Mouse (Mus musculus): Measurements from ENCODE around the gene Poldip2. TPM values are rescaled to one million over a fixed set of nuclear protein-coding genes. Genes with fewer than 3 reads are reported as not detected.

The Poldip2 gene
- polyA plus RNA-seq, 1 experiment from 2014 or later: 169 TPM

- H3K9ac ChIP-seq (replicated peaks; ENCODE audit: low read depth, low read length): no peak overlapping the region
- H3K27ac ChIP-seq (ENCODE audit: low read depth, low read length): no peak overlapping the region
- H3K4me2 ChIP-seq (ENCODE audit: low read depth, low read length): no peak overlapping the region
- H3K36me3 ChIP-seq (ENCODE audit: control insufficient read depth, insufficient read depth, low read length): peaks cover 8% of the 10 kb centered on the region
- H3K9me3 ChIP-seq (ENCODE audit: control insufficient read depth, low read length): no peaks in the 10 kb centered on the region
- 92% methylated on average over 10 of the region's 10 CpGs for WGBS
- ATAC-seq (ENCODE audit: low read depth): no peak
- no peaks in the 10 kb centered on the region for H3K27me3 ChIP-seq (ENCODE audit: control insufficient read depth, insufficient read depth, low read length)
- H3K4me1 ChIP-seq (ENCODE audit: control insufficient read depth, insufficient read depth, low read length): peaks cover 2% of the 10 kb centered on the region; the same call in 1 of the 2 replicates
- H3K4me3 ChIP-seq (ENCODE audit: low read depth, low read length): no peak overlapping the region
These were observed 40.5 kb upstream of the Poldip2 start for GRCm38 (mm10) chr11:78471326-78472103.

DNA sequence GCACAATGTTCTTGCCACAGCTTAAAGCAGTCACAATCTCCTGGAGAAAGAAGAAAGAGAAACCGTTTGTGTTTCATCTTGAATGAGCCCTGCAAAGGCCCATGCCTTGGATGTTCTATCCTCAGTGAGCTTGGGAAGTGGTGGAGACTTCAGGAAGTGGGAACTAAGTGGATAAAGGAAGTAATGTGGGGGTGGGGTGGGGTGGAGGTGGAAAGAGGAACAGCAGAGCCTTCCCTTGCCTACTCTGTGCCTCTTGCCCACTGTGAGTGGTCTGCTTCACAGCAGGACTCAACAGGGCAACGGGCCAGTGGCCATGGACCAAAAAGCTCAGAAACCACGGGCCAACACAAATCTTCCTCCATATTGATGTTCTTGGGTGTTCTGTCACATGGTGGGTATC lies 36.7 kb upstream of the Poldip2 start:
- no peak for ATAC-seq (ENCODE audit: low read depth)
- Histone ChIP-seq H3K4me1 (ENCODE audit: control insufficient read depth, insufficient read depth, low read length) (no peaks in the 10 kb centered on the region), H3K36me3 (ENCODE audit: control insufficient read depth, insufficient read depth, low read length) (peaks cover 10% of the 10 kb centered on the region), H3K9ac (replicated peaks; ENCODE audit: low read depth, low read length) (no peak overlapping the region), H3K4me3 (ENCODE audit: low read depth, low read length) (no peak overlapping the region), H3K4me2 (ENCODE audit: low read depth, low read length) (no peak overlapping the region), H3K9me3 (ENCODE audit: control insufficient read depth, low read length) (no peaks in the 10 kb centered on the region), H3K27me3 (ENCODE audit: control insufficient read depth, insufficient read depth, low read length) (no peaks in the 10 kb centered on the region), H3K27ac (ENCODE audit: low read depth, low read length) (no peak overlapping the region)
- WGBS: 75% methylated on average over 3 of the region's 3 CpGs

DNA sequence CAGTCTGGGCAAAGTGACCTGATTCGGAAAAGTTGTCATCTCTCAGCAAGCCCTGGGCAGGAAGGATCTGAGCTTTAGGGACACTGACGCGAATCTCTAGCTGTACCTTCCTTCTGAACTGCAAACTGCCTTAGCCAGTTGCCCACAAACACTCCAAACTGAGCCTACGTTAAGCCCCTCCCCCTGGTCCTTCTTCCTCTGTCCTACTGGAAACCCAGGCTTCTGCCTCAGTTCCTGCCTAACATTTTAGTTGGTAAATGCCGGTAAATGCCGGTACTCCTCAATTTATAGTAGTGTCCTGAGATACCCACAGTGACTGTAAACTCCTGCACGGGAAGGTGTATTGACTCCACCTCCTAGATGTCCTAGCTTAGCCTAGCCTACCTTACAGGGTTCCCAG lies 28.4 kb upstream of the Poldip2 start:
- Histone ChIP-seq H3K4me3 (ENCODE audit: low read depth, low read length) (no peak overlapping the region), H3K4me1 (ENCODE audit: control insufficient read depth, insufficient read depth, low read length) (no peaks in the 10 kb centered on the region), H3K4me2 (ENCODE audit: low read depth, low read length) (no peak overlapping the region), H3K27ac (ENCODE audit: low read depth, low read length) (no peak overlapping the region), H3K9me3 (ENCODE audit: control insufficient read depth, low read length) (no peaks in the 10 kb centered on the region), H3K9ac (replicated peaks; ENCODE audit: low read depth, low read length) (no peak overlapping the region), H3K36me3 (ENCODE audit: control insufficient read depth, insufficient read depth, low read length) (peaks cover 37% of the 10 kb centered on the region), H3K27me3 (ENCODE audit: control insufficient read depth, insufficient read depth, low read length) (0 out of 2 replicates have a peak, but pooled peaks cover 2% of the 10 kb centered on the region)
- WGBS: 64% methylated on average over 7 of the region's 7 CpGs
- ATAC-seq (ENCODE audit: low read depth): no peak

GRCm38 (mm10) chr11:78488168-78488567 lies 23.8 kb upstream of the Poldip2 start:
- peaks cover 28% of the 10 kb centered on the region for H3K36me3 ChIP-seq (ENCODE audit: control insufficient read depth, insufficient read depth, low read length)
- peak; percentile 22; the same call in 1 of the 2 replicates for ATAC-seq (ENCODE audit: low read depth)
- no peak overlapping the region for H3K4me3 ChIP-seq (ENCODE audit: low read depth, low read length)

DNA sequence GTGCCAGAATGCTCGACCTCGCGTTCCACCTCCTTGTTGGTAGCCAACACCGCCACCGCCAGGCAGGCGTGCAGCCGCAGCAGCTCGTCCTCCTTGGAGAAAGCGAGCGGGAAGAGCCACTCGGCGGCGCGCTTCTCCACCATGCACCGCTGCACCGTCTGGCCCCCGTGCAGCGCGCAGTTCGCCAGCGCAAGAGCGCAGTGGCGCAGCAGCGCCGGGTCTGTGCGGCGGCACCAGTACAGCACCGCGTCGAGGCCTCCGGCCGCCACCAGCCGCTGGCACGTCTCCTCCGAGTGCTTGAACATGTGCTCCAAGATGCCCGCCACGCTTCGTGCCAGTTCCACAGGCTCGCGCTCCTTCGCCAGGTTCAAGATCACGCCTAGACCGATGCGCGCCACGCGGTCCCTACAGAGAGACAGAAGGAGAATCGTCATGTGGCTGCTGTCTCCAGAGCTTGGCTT lies 21.2 kb upstream of the Poldip2 start:
- Histone ChIP-seq H3K4me3 (ENCODE audit: low read depth, low read length) (peak overlapping the region; percentile 16), H3K27ac (ENCODE audit: low read depth, low read length) (no peak overlapping the region), H3K27me3 (ENCODE audit: control insufficient read depth, insufficient read depth, low read length) (peaks cover 7% of the 10 kb centered on the region; the same call in 1 of the 2 replicates), H3K36me3 (ENCODE audit: control insufficient read depth, insufficient read depth, low read length) (peaks cover 26% of the 10 kb centered on the region), H3K9ac (replicated peaks; ENCODE audit: low read depth, low read length) (peak overlapping the region; percentile 32; the same call in 1 of the 2 replicates), H3K9me3 (ENCODE audit: control insufficient read depth, low read length) (no peaks in the 10 kb centered on the region), H3K4me2 (ENCODE audit: low read depth, low read length) (peak overlapping the region; percentile 37), H3K4me1 (ENCODE audit: control insufficient read depth, insufficient read depth, low read length) (peaks cover 10% of the 10 kb centered on the region)
- 6% methylated on average over 48 of the region's 48 CpGs for WGBS
- peak; percentile 72; the same call in 1 of the 2 replicates for ATAC-seq (ENCODE audit: low read depth)

More at GRCm38 (mm10) chr11:78488168-78488567, 23.8 kb upstream of the Poldip2 start:
- 6% methylated on average over 8 of the region's 8 CpGs for WGBS
- Histone ChIP-seq H3K4me2 (ENCODE audit: low read depth, low read length) (no peak overlapping the region), H3K27ac (ENCODE audit: low read depth, low read length) (no peak overlapping the region), H3K27me3 (ENCODE audit: control insufficient read depth, insufficient read depth, low read length) (peaks cover 7% of the 10 kb centered on the region; the same call in 1 of the 2 replicates), H3K9me3 (ENCODE audit: control insufficient read depth, low read length) (no peaks in the 10 kb centered on the region), H3K4me1 (ENCODE audit: control insufficient read depth, insufficient read depth, low read length) (peaks cover 7% of the 10 kb centered on the region), H3K9ac (replicated peaks; ENCODE audit: low read depth, low read length) (no peak overlapping the region)

DNA sequence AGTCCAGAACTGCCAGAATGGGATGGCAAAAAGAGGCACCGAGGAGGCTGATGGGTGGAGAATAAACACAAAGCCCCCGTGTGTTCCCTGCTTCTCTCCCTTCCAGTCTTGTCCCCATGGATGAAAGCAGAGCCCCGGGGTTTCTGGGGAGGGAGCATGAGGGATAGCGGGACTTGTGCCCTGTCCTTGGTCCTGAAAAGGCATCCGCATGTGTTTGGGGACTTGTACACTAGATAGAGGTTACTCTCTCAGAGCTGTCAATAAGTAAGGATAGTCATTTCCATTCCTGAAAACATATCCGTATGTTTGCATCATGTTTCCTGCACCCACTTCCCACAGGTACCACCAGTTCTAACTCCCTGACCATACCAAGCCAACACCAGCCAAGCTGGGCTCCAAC lies 16.1 kb upstream of the Poldip2 start:
- Histone ChIP-seq H3K4me1 (ENCODE audit: control insufficient read depth, insufficient read depth, low read length) (peaks cover 15% of the 10 kb centered on the region), H3K9me3 (ENCODE audit: control insufficient read depth, low read length) (no peaks in the 10 kb centered on the region), H3K4me3 (ENCODE audit: low read depth, low read length) (peak overlapping the region; percentile 82), H3K4me2 (ENCODE audit: low read depth, low read length) (peak overlapping the region; percentile 61), H3K9ac (replicated peaks; ENCODE audit: low read depth, low read length) (peak overlapping the region; percentile 82), H3K27ac (ENCODE audit: low read depth, low read length) (no peak overlapping the region), H3K27me3 (ENCODE audit: control insufficient read depth, insufficient read depth, low read length) (peaks cover 5% of the 10 kb centered on the region; the same call in 1 of the 2 replicates), H3K36me3 (ENCODE audit: control insufficient read depth, insufficient read depth, low read length) (no peaks in the 10 kb centered on the region)
- 10% methylated on average over 6 of the region's 6 CpGs for WGBS
- no peak for ATAC-seq (ENCODE audit: low read depth)

GRCm38 (mm10) chr11:78497071-78497541 lies 14.9 kb upstream of the Poldip2 start:
- H3K4me1 ChIP-seq (ENCODE audit: control insufficient read depth, insufficient read depth, low read length): peaks cover 15% of the 10 kb centered on the region
- no peaks in the 10 kb centered on the region for H3K36me3 ChIP-seq (ENCODE audit: control insufficient read depth, insufficient read depth, low read length)
- ATAC-seq (ENCODE audit: low read depth): peak; percentile 79
- H3K4me2 ChIP-seq (ENCODE audit: low read depth, low read length): peak overlapping the region; percentile 61
- peak overlapping the region; percentile 86 for H3K27ac ChIP-seq (ENCODE audit: low read depth, low read length)
- H3K9me3 ChIP-seq (ENCODE audit: control insufficient read depth, low read length): no peaks in the 10 kb centered on the region
- under 1% methylated on average over 44 of the region's 44 CpGs for WGBS
- no peaks in the 10 kb centered on the region for H3K27me3 ChIP-seq (ENCODE audit: control insufficient read depth, insufficient read depth, low read length)
- H3K9ac ChIP-seq (replicated peaks; ENCODE audit: low read depth, low read length): peak overlapping the region; percentile 82
- peak overlapping the region; percentile 82 for H3K4me3 ChIP-seq (ENCODE audit: low read depth, low read length)

- Histone ChIP-seq H3K4me3 (ENCODE audit: low read depth, low read length) (peak within 1 kb of the TSS; percentile 82), H3K36me3 (ENCODE audit: control insufficient read depth, insufficient read depth, low read length) (no peaks in the 10 kb centered on the region), H3K9ac (replicated peaks; ENCODE audit: low read depth, low read length) (peak within 1 kb of the TSS; percentile 82), H3K27ac (ENCODE audit: low read depth, low read length) (peak within 1 kb of the TSS; percentile 86), H3K4me2 (ENCODE audit: low read depth, low read length) (peak within 1 kb of the TSS; percentile 61), H3K9me3 (ENCODE audit: control insufficient read depth, low read length) (no peaks in the 10 kb centered on the region), H3K27me3 (ENCODE audit: control insufficient read depth, insufficient read depth, low read length) (no peaks in the 10 kb centered on the region), H3K4me1 (ENCODE audit: control insufficient read depth, insufficient read depth, low read length) (peaks cover 15% of the 10 kb centered on the region)
- ATAC-seq (ENCODE audit: low read depth): peak; percentile 96
- 3% methylated on average over 36 of the region's 36 CpGs for WGBS
These were observed 14.2 kb upstream of the Poldip2 start, which contains the start of gene Sarm1 for GRCm38 (mm10) chr11:78497544-78498522. TSS of gene Sarm1 (minus strand) at chr11:78497754.
